Mouse (Mus musculus) cortical plate, adult 2 months (tissue): Measurements from ENCODE around the gene Pde6b.

Experiments used
- CTCF ChIP-seq: fragments of 200-500 bp; IDR thresholded peaks from 2 replicates; pipeline ENCODE4 v1.5.1; 2011; ENCODE audit warnings: mild to moderate bottlenecking, control low read depth, low read length; ENCODE audit not compliant: insufficient read depth; ENCODE audit errors: extremely low read depth
- POLR2A ChIP-seq: fragments of 200-500 bp; IDR thresholded peaks from 2 replicates; pipeline ENCODE4 v1.6.1; 2011; ENCODE audit warnings: mild to moderate bottlenecking, low read length, control low read depth; ENCODE audit not compliant: insufficient read depth; ENCODE audit errors: extremely low read depth

DNA sequence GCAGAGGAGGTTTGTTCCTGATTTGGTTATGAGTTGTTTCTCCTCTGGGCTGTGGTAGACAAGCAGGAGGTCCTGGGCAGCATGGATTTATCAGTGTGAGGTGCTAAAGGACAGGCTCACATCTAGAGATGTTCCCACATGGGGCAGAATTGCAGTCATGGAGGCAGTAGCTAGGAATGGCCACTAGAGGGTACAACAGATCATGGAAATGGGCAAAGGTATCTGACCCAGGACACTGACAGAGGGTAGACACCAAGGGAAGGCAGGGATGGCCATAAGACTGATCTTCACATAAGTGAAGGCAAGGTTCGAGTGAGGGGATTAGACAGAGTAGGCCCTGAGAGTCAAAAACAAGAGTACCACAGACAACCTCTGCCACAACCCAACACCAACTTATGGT is 39.0 kb downstream of the Pde6b start:
- peak; percentile 92 for TF ChIP-seq CTCF
- TF ChIP-seq POLR2A, result no peak
